Mouse (Mus musculus): Measurements from ENCODE around the gene Nsun7. TPM values are rescaled to one million over a fixed set of nuclear protein-coding genes. Genes with fewer than 3 reads are reported as not detected.

The Nsun7 gene
- total and polyA plus RNA-seq, 3 experiments: 0.05 TPM; not detected in 2

DNA sequence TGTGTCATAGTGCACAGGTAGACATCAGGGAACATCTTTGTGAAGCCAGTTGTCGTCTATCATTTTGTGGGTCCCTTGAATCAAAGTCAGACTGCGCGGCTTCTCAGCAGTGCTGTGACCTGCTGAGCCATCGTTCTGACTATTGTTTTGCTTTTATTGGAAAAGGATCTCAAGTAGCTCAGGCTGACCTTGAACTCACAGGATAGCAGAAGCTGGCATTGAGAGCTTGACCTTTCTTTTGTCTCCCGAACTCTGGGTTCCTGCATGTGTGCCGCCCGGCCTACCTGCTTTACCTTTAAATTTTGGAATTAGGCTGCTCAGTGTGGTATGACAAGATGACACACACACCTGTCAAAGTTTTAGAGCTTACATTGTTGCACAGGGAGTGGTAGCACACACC lies 33.2 kb upstream of the Nsun7 start:
- Histone ChIP-seq H3K4me1 (ENCODE audit: insufficient read depth, low read depth, low read length) (no peaks in the 10 kb centered on the region), H3K9me3 (replicated peaks) (peaks cover 39% of the 10 kb centered on the region), H3K4me3 (ENCODE audit: low read depth, low read length) (no peak overlapping the region), H3K36me3 (replicated peaks) (no peaks in the 10 kb centered on the region), H3K27me3 (ENCODE audit: insufficient read depth, low read length) (no peaks in the 10 kb centered on the region)
- no peak for TF ChIP-seq CTCF (IDR thresholded peaks at IDR 0.05; ENCODE audit: low read depth, low read length)
- no peak for TF ChIP-seq POLR2AphosphoS5 (IDR thresholded peaks at IDR 0.05; ENCODE audit: insufficient replicate concordance, low read depth, low read length)
- TF ChIP-seq TAL1 (conservative IDR thresholded peaks at IDR 0.05; ENCODE audit: low read depth, low read length): no peak
- no peak for TF ChIP-seq GATA1 (IDR thresholded peaks at IDR 0.05; ENCODE audit: borderline replicate concordance, low read length)
- no peak for TF ChIP-seq GATA2 (IDR thresholded peaks at IDR 0.05; ENCODE audit: borderline replicate concordance, low read depth, low read length)
- DNase-seq (ENCODE audit: low spot score): no peak
- ATAC-seq (ENCODE audit: extremely low read depth, insufficient number of reproducible peaks, low FRiP score, poor library complexity, severe bottlenecking): no peak

DNA sequence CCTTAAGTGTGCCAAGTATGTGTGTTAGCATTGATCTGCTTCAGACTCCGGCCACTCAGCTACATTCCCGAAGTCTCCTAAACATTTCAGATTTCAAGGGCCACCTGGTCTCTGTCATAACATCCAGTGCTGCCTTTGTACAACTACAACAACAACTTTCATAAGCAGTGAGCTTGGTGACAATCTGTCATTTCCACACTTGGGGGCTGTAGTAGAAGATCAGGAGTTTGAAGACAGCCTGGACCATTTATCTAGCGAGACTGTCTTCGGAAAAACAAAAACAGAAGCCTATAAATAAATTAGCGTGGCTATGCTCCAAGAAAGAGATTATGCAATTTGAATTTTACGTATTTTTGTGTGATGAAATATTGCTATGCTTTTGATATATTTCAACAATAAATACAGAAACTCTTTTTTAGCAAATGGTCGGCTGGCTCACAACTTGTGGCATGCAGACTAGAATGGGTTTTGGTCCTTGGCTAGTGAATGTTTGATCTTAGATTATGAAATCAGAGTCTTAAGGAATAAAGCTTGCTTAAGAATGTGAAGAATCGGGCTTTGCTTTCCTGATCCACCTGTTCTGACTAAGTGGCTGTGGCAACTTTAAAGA lies 27.9 kb upstream of the Nsun7 start:
- H3K36me3 ChIP-seq (replicated peaks): no peaks in the 10 kb centered on the region
- DNase-seq (ENCODE audit: low spot score): no peak

DNA sequence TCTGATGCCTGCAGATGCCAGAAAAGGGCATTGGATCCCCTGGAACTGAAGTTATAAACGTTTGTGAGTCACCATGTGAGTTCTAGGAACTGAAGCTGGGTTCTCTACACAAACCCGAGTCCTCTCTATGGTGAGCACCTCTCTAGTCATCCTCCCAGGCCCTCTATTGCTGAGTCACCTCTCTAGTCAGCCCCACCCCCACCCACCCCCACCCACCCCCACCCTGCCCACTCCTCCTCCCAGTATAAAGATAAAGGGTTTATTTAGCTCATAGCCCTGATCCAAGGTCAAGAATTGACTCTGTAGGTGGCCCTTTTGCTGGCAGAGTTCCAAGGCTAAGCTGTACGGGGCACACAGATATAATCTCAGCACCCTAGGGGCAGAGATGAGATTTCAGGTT lies 27.2 kb upstream of the Nsun7 start:
- peaks cover 21% of the 10 kb centered on the region; the same call in 1 of the 2 replicates for H3K9me3 ChIP-seq (replicated peaks)
- DNase-seq (ENCODE audit: low spot score) (no peak), ATAC-seq (ENCODE audit: extremely low read depth, insufficient number of reproducible peaks, low FRiP score, poor library complexity, severe bottlenecking) (no peak)
- no peak overlapping the region for H3K4me3 ChIP-seq (ENCODE audit: low read depth, low read length)
- no peaks in the 10 kb centered on the region for H3K27me3 ChIP-seq (ENCODE audit: insufficient read depth, low read length)
- H3K4me1 ChIP-seq (ENCODE audit: insufficient read depth, low read depth, low read length): no peaks in the 10 kb centered on the region
- H3K36me3 ChIP-seq (replicated peaks): no peaks in the 10 kb centered on the region
- TF ChIP-seq POLR2AphosphoS5 (IDR thresholded peaks at IDR 0.05; ENCODE audit: insufficient replicate concordance, low read depth, low read length) (no peak), CTCF (IDR thresholded peaks at IDR 0.05; ENCODE audit: low read depth, low read length) (no peak), GATA1 (IDR thresholded peaks at IDR 0.05; ENCODE audit: borderline replicate concordance, low read length) (no peak), TAL1 (conservative IDR thresholded peaks at IDR 0.05; ENCODE audit: low read depth, low read length) (no peak), GATA2 (IDR thresholded peaks at IDR 0.05; ENCODE audit: borderline replicate concordance, low read depth, low read length) (no peak)

More for the DNA sequence above, 27.9 kb upstream of the Nsun7 start:
- no peak for TF ChIP-seq GATA1 (IDR thresholded peaks at IDR 0.05; ENCODE audit: borderline replicate concordance, low read length)
- TF ChIP-seq POLR2AphosphoS5 (IDR thresholded peaks at IDR 0.05; ENCODE audit: insufficient replicate concordance, low read depth, low read length): no peak
- TF ChIP-seq CTCF (IDR thresholded peaks at IDR 0.05; ENCODE audit: low read depth, low read length): no peak
- TF ChIP-seq TAL1 (conservative IDR thresholded peaks at IDR 0.05; ENCODE audit: low read depth, low read length): no peak
- no peak for TF ChIP-seq GATA2 (IDR thresholded peaks at IDR 0.05; ENCODE audit: borderline replicate concordance, low read depth, low read length)
- Histone ChIP-seq H3K4me3 (ENCODE audit: low read depth, low read length) (no peak overlapping the region), H3K4me1 (ENCODE audit: insufficient read depth, low read depth, low read length) (no peaks in the 10 kb centered on the region), H3K9me3 (replicated peaks) (peaks cover 22% of the 10 kb centered on the region), H3K27me3 (ENCODE audit: insufficient read depth, low read length) (no peaks in the 10 kb centered on the region)
- no peak for ATAC-seq (ENCODE audit: extremely low read depth, insufficient number of reproducible peaks, low FRiP score, poor library complexity, severe bottlenecking)

DNA sequence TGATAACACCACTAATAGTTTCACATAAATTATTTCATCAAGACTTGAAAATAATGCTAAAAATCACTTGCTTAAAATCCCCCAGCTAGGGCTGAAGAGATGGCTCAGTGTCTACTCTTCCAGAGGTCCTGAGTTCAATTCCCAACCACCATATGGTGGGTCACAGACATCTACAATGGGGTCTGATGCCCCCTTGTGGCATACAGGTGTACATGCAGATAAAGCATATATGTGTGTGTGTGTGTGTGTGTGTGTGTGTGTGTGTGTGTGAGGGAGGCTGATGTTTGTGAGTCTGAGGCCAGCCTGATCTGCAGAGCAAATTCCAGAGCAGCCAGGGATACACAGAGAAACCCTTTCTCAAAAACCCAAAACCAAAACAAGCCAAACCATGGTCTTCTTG lies 17.8 kb upstream of the Nsun7 start:
- Histone ChIP-seq H3K36me3 (replicated peaks) (no peaks in the 10 kb centered on the region), H3K27me3 (ENCODE audit: insufficient read depth, low read length) (no peaks in the 10 kb centered on the region), H3K4me3 (ENCODE audit: low read depth, low read length) (no peak overlapping the region), H3K9me3 (replicated peaks) (peaks cover 43% of the 10 kb centered on the region), H3K4me1 (ENCODE audit: insufficient read depth, low read depth, low read length) (no peaks in the 10 kb centered on the region)
- DNase-seq (ENCODE audit: low spot score) (no peak), ATAC-seq (ENCODE audit: extremely low read depth, insufficient number of reproducible peaks, low FRiP score, poor library complexity, severe bottlenecking) (no peak)
- no peak for TF ChIP-seq GATA1 (IDR thresholded peaks at IDR 0.05; ENCODE audit: borderline replicate concordance, low read length)
- TF ChIP-seq GATA2 (IDR thresholded peaks at IDR 0.05; ENCODE audit: borderline replicate concordance, low read depth, low read length): no peak
- TF ChIP-seq TAL1 (conservative IDR thresholded peaks at IDR 0.05; ENCODE audit: low read depth, low read length): no peak

DNA sequence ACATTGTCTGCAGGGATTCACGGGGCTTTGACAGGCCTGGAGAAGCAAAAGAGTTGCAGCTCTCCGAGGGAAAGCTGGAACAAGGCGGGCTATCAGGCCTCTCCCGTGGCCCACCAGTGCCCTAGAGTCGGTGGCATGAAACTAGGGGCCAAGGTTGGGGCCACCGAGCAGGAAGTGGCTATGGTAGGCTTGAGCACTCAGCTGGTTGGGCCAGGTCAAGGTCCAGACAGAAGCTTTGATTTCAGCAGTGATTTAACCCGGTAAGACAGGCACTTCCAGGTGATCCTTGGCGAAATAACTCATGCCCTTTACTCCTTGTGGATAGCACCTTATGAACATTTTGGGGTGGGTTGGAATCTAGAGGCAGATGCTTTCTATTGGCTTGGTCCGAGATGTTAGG lies 16.2 kb upstream of the Nsun7 start:
- DNase-seq (ENCODE audit: low spot score) (no peak), ATAC-seq (ENCODE audit: extremely low read depth, insufficient number of reproducible peaks, low FRiP score, poor library complexity, severe bottlenecking) (no peak)
- Histone ChIP-seq H3K4me1 (ENCODE audit: insufficient read depth, low read depth, low read length) (no peaks in the 10 kb centered on the region), H3K27me3 (ENCODE audit: insufficient read depth, low read length) (no peaks in the 10 kb centered on the region), H3K36me3 (replicated peaks) (no peaks in the 10 kb centered on the region), H3K4me3 (ENCODE audit: low read depth, low read length) (no peak overlapping the region), H3K9me3 (replicated peaks) (peaks cover 49% of the 10 kb centered on the region)
- TF ChIP-seq POLR2AphosphoS5 (IDR thresholded peaks at IDR 0.05; ENCODE audit: insufficient replicate concordance, low read depth, low read length) (no peak), GATA1 (IDR thresholded peaks at IDR 0.05; ENCODE audit: borderline replicate concordance, low read length) (no peak), TAL1 (conservative IDR thresholded peaks at IDR 0.05; ENCODE audit: low read depth, low read length) (no peak), GATA2 (IDR thresholded peaks at IDR 0.05; ENCODE audit: borderline replicate concordance, low read depth, low read length) (no peak), CTCF (IDR thresholded peaks at IDR 0.05; ENCODE audit: low read depth, low read length) (no peak)

DNA sequence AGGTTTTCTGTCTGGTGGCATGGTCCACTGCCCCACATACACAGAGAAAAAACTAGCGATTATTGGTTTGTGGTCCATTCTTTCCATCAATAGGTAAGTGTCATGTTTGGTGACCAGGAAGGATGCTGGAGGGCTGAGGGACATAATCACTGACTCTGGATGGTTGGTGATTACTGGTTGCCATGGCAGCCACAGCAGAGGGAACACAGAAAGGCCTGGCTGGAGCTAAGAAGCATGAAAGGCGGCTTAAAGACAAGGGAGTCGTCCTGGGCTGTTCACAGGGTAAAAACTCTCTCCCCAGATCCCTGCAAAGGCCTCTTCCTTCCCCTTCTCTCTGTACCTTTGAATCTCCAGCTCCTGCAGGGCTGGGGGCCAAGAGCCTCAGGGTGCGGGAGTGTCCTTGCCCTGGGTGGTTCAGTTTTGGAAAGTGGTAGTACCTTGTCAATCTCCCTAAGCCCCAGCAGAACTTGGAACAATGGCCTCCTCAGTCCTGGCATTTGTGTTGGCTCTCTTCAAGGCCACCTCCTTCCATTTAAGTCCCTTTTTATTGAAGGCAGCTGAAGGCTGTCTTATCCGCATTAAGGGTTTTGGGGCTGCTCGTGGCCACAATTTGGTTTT lies 15.5 kb upstream of the Nsun7 start:
- ATAC-seq (ENCODE audit: extremely low read depth, insufficient number of reproducible peaks, low FRiP score, poor library complexity, severe bottlenecking) (no peak), DNase-seq (ENCODE audit: low spot score) (no peak)
- Histone ChIP-seq H3K27me3 (ENCODE audit: insufficient read depth, low read length) (no peaks in the 10 kb centered on the region), H3K9me3 (replicated peaks) (peaks cover 44% of the 10 kb centered on the region), H3K36me3 (replicated peaks) (no peaks in the 10 kb centered on the region), H3K4me1 (ENCODE audit: insufficient read depth, low read depth, low read length) (no peaks in the 10 kb centered on the region), H3K4me3 (ENCODE audit: low read depth, low read length) (no peak overlapping the region)
- no peak for TF ChIP-seq GATA2 (IDR thresholded peaks at IDR 0.05; ENCODE audit: borderline replicate concordance, low read depth, low read length)
- no peak for TF ChIP-seq CTCF (IDR thresholded peaks at IDR 0.05; ENCODE audit: low read depth, low read length)
- TF ChIP-seq TAL1 (conservative IDR thresholded peaks at IDR 0.05; ENCODE audit: low read depth, low read length): no peak
- TF ChIP-seq POLR2AphosphoS5 (IDR thresholded peaks at IDR 0.05; ENCODE audit: insufficient replicate concordance, low read depth, low read length): no peak
- no peak for TF ChIP-seq GATA1 (IDR thresholded peaks at IDR 0.05; ENCODE audit: borderline replicate concordance, low read length)
